Mouse (Mus musculus): ENCODE results near the gene Clybl. TPM values are rescaled to one million over a fixed set of nuclear protein-coding genes. Genes with fewer than 3 reads are reported as not detected.

Clybl gene
- total and polyA plus RNA-seq, 3 experiments: 13.4 to 36.6 TPM; not detected in 1

- TF ChIP-seq POLR2A (IDR thresholded peaks at IDR 0.05; ENCODE audit: control insufficient read depth in 1 of 2, insufficient read depth in 1 of 2, low read depth in 1 of 2, low read length in 2 of 2, poor library complexity in 1 of 2): no peak
- TF ChIP-seq MYB (IDR thresholded peaks at IDR 0.05; ENCODE audit: low read depth, low read length): no peak
- TF ChIP-seq HCFC1 (IDR thresholded peaks at IDR 0.05; ENCODE audit: low read depth, low read length): 0 out of 2 replicates have a peak, but pooled peaks have one; percentile 49
- TF ChIP-seq MXI1 (IDR thresholded peaks at IDR 0.05; ENCODE audit: low read depth, low read length): 0 out of 2 replicates have a peak, but pooled peaks have one; percentile 36
- TF ChIP-seq POLR2AphosphoS2 (IDR thresholded peaks at IDR 0.05; ENCODE audit: low read length): no peak
- peak; percentile 69; the same call in 1 of the 2 replicates for TF ChIP-seq SIN3A (IDR thresholded peaks at IDR 0.05; ENCODE audit: low read length)
These were observed 9.5 kb downstream of the Clybl start (continued) for GRCm38 (mm10) chr14:122190941-122191510.

GRCm38 (mm10) chr14:122194630-122195029, 13.1 kb downstream of the Clybl start:
- no peaks in the 10 kb centered on the region for H3K9me3 ChIP-seq (replicated peaks; ENCODE audit: insufficient read depth, low read length)
- no peaks in the 10 kb centered on the region for H3K27me3 ChIP-seq (ENCODE audit: control insufficient read depth in 1 of 2, insufficient read depth in 2 of 2, low read length in 2 of 2)
- H3K27ac ChIP-seq (ENCODE audit: control insufficient read depth, low read depth, low read length): no peak overlapping the region
- no peaks in the 10 kb centered on the region for H3K79me2 ChIP-seq (ENCODE audit: control insufficient read depth, insufficient read depth, low read length, poor library complexity)
- TF ChIP-seq TAL1 (IDR thresholded peaks at IDR 0.05; ENCODE audit: low read length) (no peak), SMC3 (IDR thresholded peaks at IDR 0.05; ENCODE audit: low read depth, low read length) (no peak), BHLHE40 (IDR thresholded peaks at IDR 0.05; ENCODE audit: borderline replicate concordance, low read depth, low read length) (no peak), KAT2A (conservative IDR thresholded peaks at IDR 0.05; ENCODE audit: low read depth, low read length) (no peak), E2F4 (IDR thresholded peaks at IDR 0.05; ENCODE audit: borderline replicate concordance, low read depth, low read length) (no peak), GATA1 (IDR thresholded peaks at IDR 0.05; ENCODE audit: low read depth, low read length) (no peak), MAZ (IDR thresholded peaks at IDR 0.05; ENCODE audit: low read depth, low read length) (no peak), TCF12 (IDR thresholded peaks at IDR 0.05; ENCODE audit: low read depth, low read length) (no peak), POLR2AphosphoS2 (IDR thresholded peaks at IDR 0.05; ENCODE audit: low read length) (no peak), CHD2 (IDR thresholded peaks at IDR 0.05; ENCODE audit: low read length) (no peak), ZNF384 (IDR thresholded peaks at IDR 0.05; ENCODE audit: low read depth, low read length) (no peak), CHD1 (IDR thresholded peaks at IDR 0.05; ENCODE audit: low read depth, low read length) (no peak), MEF2A (IDR thresholded peaks at IDR 0.05; ENCODE audit: extremely low read depth, insufficient replicate concordance, low read depth, low read length, poor library complexity, severe bottlenecking) (no peak), POLR2A (IDR thresholded peaks at IDR 0.05; ENCODE audit: control insufficient read depth in 1 of 2, insufficient read depth in 1 of 2, low read depth in 1 of 2, low read length in 2 of 2, poor library complexity in 1 of 2) (no peak), CTCF (IDR thresholded peaks at IDR 0.05 in 2 of 3, conservative IDR thresholded peaks at IDR 0.05 in 1 of 3; ENCODE audit: control insufficient read depth in 1 of 3, insufficient read depth in 1 of 3, low read depth in 2 of 3, low read length in 3 of 3, poor library complexity in 1 of 3, severe bottlenecking in 1 of 3) (no peak), MYB (IDR thresholded peaks at IDR 0.05; ENCODE audit: low read depth, low read length) (no peak), USF1 (IDR thresholded peaks at IDR 0.05; ENCODE audit: low read depth, low read length) (no peak), GABPA (IDR thresholded peaks at IDR 0.05; ENCODE audit: low read depth, low read length) (no peak), JUND (IDR thresholded peaks at IDR 0.05; ENCODE audit: low read depth, low read length) (no peak), ZC3H11A (IDR thresholded peaks at IDR 0.05; ENCODE audit: low read depth, low read length) (no peak)
- no peak overlapping the region for H3K9ac ChIP-seq (ENCODE audit: control insufficient read depth, low read depth, low read length, poor library complexity, severe bottlenecking)
- H3K4me1 ChIP-seq (ENCODE audit: control insufficient read depth in 1 of 2, insufficient read depth in 2 of 2, low read length in 2 of 2): peaks cover 0 to 6% of the 10 kb centered on the region in 2 experiments; a peak in 2 of 4 replicates
- DNase-seq (ENCODE audit: low read depth, low spot score): no peak
- H3K4me3 ChIP-seq (ENCODE audit: control insufficient read depth in 1 of 2, insufficient read depth in 1 of 2, low read depth in 2 of 2, low read length in 2 of 2): no peak overlapping the region
- peaks cover 3% of the 10 kb centered on the region in 2 experiments; a peak in 3 of 4 replicates for H3K36me3 ChIP-seq (ENCODE audit: control insufficient read depth in 1 of 2, insufficient read depth in 2 of 2, low read length in 2 of 2)
